Mouse (Mus musculus): ENCODE measurements around the gene Luzp2.

DNA sequence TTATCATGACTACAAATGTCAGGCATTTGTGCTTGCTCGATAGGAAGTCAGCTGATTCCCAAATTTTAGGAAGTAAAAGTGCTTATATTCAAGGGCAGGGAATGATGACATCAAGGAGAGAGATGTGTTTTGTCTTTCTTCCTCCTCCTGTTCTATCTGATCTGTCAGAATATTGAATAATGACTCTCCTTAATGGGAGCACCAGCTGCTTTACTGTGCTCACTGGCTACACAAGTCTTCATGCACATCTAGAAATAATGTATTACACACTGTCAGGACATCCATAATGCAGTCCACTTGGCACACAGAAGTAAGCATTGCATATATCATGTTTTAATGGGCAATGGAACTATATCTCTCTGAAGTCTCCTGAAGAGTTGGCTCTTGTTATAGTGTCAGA, 17.6 kb downstream of the Luzp2 start:
- TF ChIP-seq CTCF (IDR thresholded peaks at IDR 0.05; ENCODE audit: low read depth, low read length) (no peak), GATA1 (IDR thresholded peaks at IDR 0.05; ENCODE audit: borderline replicate concordance, low read length) (no peak), TAL1 (conservative IDR thresholded peaks at IDR 0.05; ENCODE audit: low read depth, low read length) (no peak), GATA2 (IDR thresholded peaks at IDR 0.05; ENCODE audit: borderline replicate concordance, low read depth, low read length) (no peak), POLR2AphosphoS5 (IDR thresholded peaks at IDR 0.05; ENCODE audit: insufficient replicate concordance, low read depth, low read length) (no peak)

Measured in G1E (cell line).